ENCODE assay signal across 11 mouse cellular contexts in genomic region chr11:70657573-70657972, GRCm38 (mm10). TPM values are rescaled to one million over a fixed set of nuclear protein-coding genes. Genes with fewer than 3 reads are reported as not detected.
DNase-seq lines count a peak whose midpoint lies in the region; ATAC-seq and TF ChIP-seq lines count a peak whose summit lies in the region.
"Had no signal": no experiment of that assay in that cellular context is flagged by ENCODE, and none has a peak within 500 bp of the region (broad histone marks: within the 10 kb centered on the region; RNA-seq: fewer than 3 reads in every experiment).

No protein-coding gene starts in this region.

- peak overlapping the region; percentile 78 for H3K4me3 ChIP-seq in heart, embryonic 12.5 days
- 0 out of 2 replicates have a peak overlapping the region, but pooled peaks have one; percentile 4 for H3K4me3 ChIP-seq in midbrain, embryonic 10.5 days
- H3K4me3 ChIP-seq in midbrain, postnatal 0 days (ENCODE audit: low read depth, low read length), result no peak overlapping the region
- no peak overlapping the region for H3K4me3 ChIP-seq in embryonic facial prominence, embryonic 13.5 days
- H3K4me3 ChIP-seq in limb, embryonic 13.5 days, result peak overlapping the region; percentile 100; the same call in 1 of the 2 replicates
- no peak overlapping the region for H3K4me3 ChIP-seq in left cerebral cortex, adult 2 months
- H3K4me3 ChIP-seq: hindbrain, embryonic 15.5 days; liver, embryonic 15.5 days; midbrain, embryonic 12.5 days had no signal

- TF ChIP-seq CTCF in midbrain, postnatal 0 days (IDR thresholded peaks at IDR 0.05), result no peak
- no peak for TF ChIP-seq CTCF in left cerebral cortex, adult 2 months (IDR thresholded peaks at IDR 0.05)

- intact Hi-C loops in left cerebral cortex, adult 2 months (cut with DNase I), result loop anchor here (10.0 kb wide), 1 partner anchor 423 kb away; the partner anchor contains the start of genes 0610010K14Rik, Gm21988 and Rnasek

- H3K36me3 ChIP-seq in heart, embryonic 12.5 days, result peaks cover 37% of the 10 kb centered on the region
- peaks cover 40% of the 10 kb centered on the region for H3K36me3 ChIP-seq in midbrain, embryonic 10.5 days
- H3K36me3 ChIP-seq in midbrain, postnatal 0 days (ENCODE audit: insufficient read depth, low read length), result peaks cover 8% of the 10 kb centered on the region
- peaks cover 24% of the 10 kb centered on the region for H3K36me3 ChIP-seq in embryonic facial prominence, embryonic 13.5 days
- H3K36me3 ChIP-seq in limb, embryonic 13.5 days, result peaks cover 28% of the 10 kb centered on the region

- peak overlapping the region; percentile 94 for H3K9ac ChIP-seq in heart, embryonic 12.5 days
- H3K9ac ChIP-seq in midbrain, postnatal 0 days (replicated peaks; ENCODE audit: low read length, poor library complexity, severe bottlenecking), result no peak overlapping the region
- peak overlapping the region; percentile 100; the same call in 1 of the 2 replicates for H3K9ac ChIP-seq in embryonic facial prominence, embryonic 13.5 days
- peak overlapping the region; percentile 53; the same call in 1 of the 2 replicates for H3K9ac ChIP-seq in limb, embryonic 13.5 days
- H3K9ac ChIP-seq: hindbrain, embryonic 15.5 days; liver, embryonic 15.5 days had no signal

- no peaks in the 10 kb centered on the region for H3K9me3 ChIP-seq in heart, embryonic 12.5 days (replicated peaks)
- H3K9me3 ChIP-seq in midbrain, embryonic 10.5 days (replicated peaks), result no peaks in the 10 kb centered on the region
- H3K9me3 ChIP-seq in midbrain, postnatal 0 days (ENCODE audit: low read length), result no peaks in the 10 kb centered on the region
- H3K9me3 ChIP-seq in embryonic facial prominence, embryonic 13.5 days, result no peaks in the 10 kb centered on the region
- no peaks in the 10 kb centered on the region for H3K9me3 ChIP-seq in limb, embryonic 13.5 days
- H3K9me3 ChIP-seq: hindbrain, embryonic 15.5 days; liver, embryonic 15.5 days; midbrain, embryonic 12.5 days had no signal

- WGBS in heart, embryonic 12.5 days, result 36% methylated on average over 6 of the region's 6 CpGs
- 63% methylated on average over 6 of the region's 6 CpGs for WGBS in midbrain, embryonic 10.5 days
- WGBS in midbrain, postnatal 0 days, result 53% methylated on average over 6 of the region's 6 CpGs
- WGBS in embryonic facial prominence, embryonic 13.5 days, result 44% methylated on average over 6 of the region's 6 CpGs
- 41% methylated on average over 6 of the region's 6 CpGs for WGBS in limb, embryonic 13.5 days

- no peak for ATAC-seq in heart, embryonic 12.5 days (ENCODE audit: insufficient number of reproducible peaks, low FRiP score)
- ATAC-seq in midbrain, postnatal 0 days (ENCODE audit: low FRiP score), result no peak
- ATAC-seq in embryonic facial prominence, embryonic 13.5 days (ENCODE audit: insufficient number of reproducible peaks, insufficient read depth, low FRiP score, low TSS enrichment, low read depth), result no peak
- no peak for ATAC-seq in limb, embryonic 13.5 days (ENCODE audit: low FRiP score, low read depth)

- DNase-seq in heart, adult 8-10 months (ENCODE audit: low spot score), result no peak
- no peak for DNase-seq in midbrain, embryonic 10.5 days (ENCODE audit: low spot score)
- DNase-seq in midbrain, postnatal 0 days (ENCODE audit: low spot score), result no peak
- no peak for DNase-seq in left cerebral cortex, adult 2 months (ENCODE audit: extremely low spot score in 1 of 2, low spot score in 2 of 2)
- no peak for DNase-seq in frontal cortex, adult 2 months (ENCODE audit: extremely low spot score in 1 of 2, low spot score in 1 of 2)

- H3K27ac ChIP-seq in heart, embryonic 12.5 days (ENCODE audit: poor library complexity, severe bottlenecking), result peak overlapping the region; percentile 96
- H3K27ac ChIP-seq in midbrain, embryonic 10.5 days (replicated peaks), result peak overlapping the region; percentile 99
- no peak overlapping the region for H3K27ac ChIP-seq in midbrain, postnatal 0 days (ENCODE audit: low read depth, low read length)
- peak overlapping the region; percentile 97 for H3K27ac ChIP-seq in embryonic facial prominence, embryonic 13.5 days
- H3K27ac ChIP-seq in limb, embryonic 13.5 days, result peak overlapping the region; percentile 98
- H3K27ac ChIP-seq in left cerebral cortex, adult 2 months, result no peak overlapping the region
- H3K27ac ChIP-seq: hindbrain, embryonic 15.5 days; liver, embryonic 15.5 days had no signal

- no peaks in the 10 kb centered on the region for H3K27me3 ChIP-seq in heart, embryonic 12.5 days (replicated peaks)
- no peaks in the 10 kb centered on the region for H3K27me3 ChIP-seq in midbrain, embryonic 10.5 days (ENCODE audit: low read depth, poor library complexity, severe bottlenecking)
- H3K27me3 ChIP-seq in midbrain, postnatal 0 days (ENCODE audit: insufficient read depth, low read length), result no peaks in the 10 kb centered on the region
- no peaks in the 10 kb centered on the region for H3K27me3 ChIP-seq in embryonic facial prominence, embryonic 13.5 days
- H3K27me3 ChIP-seq in limb, embryonic 13.5 days, result no peaks in the 10 kb centered on the region
- H3K27me3 ChIP-seq: hindbrain, embryonic 15.5 days had no signal

- peak overlapping the region; percentile 82 for H3K4me2 ChIP-seq in heart, embryonic 12.5 days
- no peak overlapping the region for H3K4me2 ChIP-seq in midbrain, postnatal 0 days (ENCODE audit: low read depth, low read length, poor library complexity, severe bottlenecking)
- peak overlapping the region; percentile 97; the same call in 1 of the 2 replicates for H3K4me2 ChIP-seq in embryonic facial prominence, embryonic 13.5 days
- peak overlapping the region; percentile 97 for H3K4me2 ChIP-seq in limb, embryonic 13.5 days (replicated peaks)

- peaks cover 49% of the 10 kb centered on the region for H3K4me1 ChIP-seq in heart, embryonic 12.5 days (replicated peaks)
- H3K4me1 ChIP-seq in midbrain, embryonic 10.5 days, result peaks cover 48% of the 10 kb centered on the region
- H3K4me1 ChIP-seq in midbrain, postnatal 0 days (ENCODE audit: insufficient read depth, low read length), result peaks cover 8% of the 10 kb centered on the region
- peaks cover 39% of the 10 kb centered on the region for H3K4me1 ChIP-seq in embryonic facial prominence, embryonic 13.5 days
- peaks cover 39% of the 10 kb centered on the region for H3K4me1 ChIP-seq in limb, embryonic 13.5 days

RNA-seq across cellular contexts. Expression of gene Eno3, which starts 0.6 kb away (rescaled TPM):
- 238 and 239 TPM in 2 replicates for polyA plus RNA-seq in heart, embryonic 12.5 days (2016; fragmentation: Nextera tagmentation; extraction: Ambion mirVana)
- total RNA-seq in heart, adult 8-10 months (2022), result 1,000 to 10,000 TPM; 1,693 to 1,917 (median 1,770) TPM
- 22.6 and 32.8 TPM in 2 replicates for polyA plus RNA-seq in midbrain, embryonic 10.5 days (2016; fragmentation: Nextera tagmentation; extraction: Ambion mirVana)
- total RNA-seq in midbrain, postnatal 0 days (2014; rRNA removed), result 7.2 and 9.9 TPM in 2 replicates
- polyA plus RNA-seq in midbrain, postnatal 0 days (2015; fragmentation: Nextera tagmentation; extraction: Ambion mirVana), result 5.8 and 7.6 TPM in 2 replicates
- 18.3 and 19.7 TPM in 2 replicates for polyA plus RNA-seq in embryonic facial prominence, embryonic 13.5 days (2015; fragmentation: Nextera tagmentation; extraction: Ambion mirVana)
- 52.3 and 57.1 TPM in 2 replicates for polyA plus RNA-seq in limb, embryonic 13.5 days (2015; fragmentation: Nextera tagmentation; extraction: Ambion mirVana)
- total RNA-seq in left cerebral cortex, adult 2 months (2021), result 10 to 100 TPM in 1 of 2 experiments, 1 to 10 TPM in 1; 9.8 to 10.6 TPM
- 23.9 and 28.4 TPM in 2 replicates for polyA plus RNA-seq in frontal cortex, adult 2 months (2012; rRNA removed)

RNA-seq across cellular contexts. Expression of gene Pfn1, which starts 3.1 kb away (rescaled TPM):
- polyA plus RNA-seq in heart, embryonic 12.5 days (2016; fragmentation: Nextera tagmentation; extraction: Ambion mirVana), result 1,661 and 1,678 TPM in 2 replicates
- total RNA-seq in heart, adult 8-10 months (2022), result 100 to 1,000 TPM; 243 to 295 (median 274) TPM
- polyA plus RNA-seq in midbrain, embryonic 10.5 days (2016; fragmentation: Nextera tagmentation; extraction: Ambion mirVana), result 1,553 and 1,733 TPM in 2 replicates
- total RNA-seq in midbrain, postnatal 0 days (2014; rRNA removed), result 438 and 486 TPM in 2 replicates
- polyA plus RNA-seq in midbrain, postnatal 0 days (2015; fragmentation: Nextera tagmentation; extraction: Ambion mirVana), result 600 and 608 TPM in 2 replicates
- polyA plus RNA-seq in embryonic facial prominence, embryonic 13.5 days (2015; fragmentation: Nextera tagmentation; extraction: Ambion mirVana), result 1,478 and 1,672 TPM in 2 replicates
- 1,638 and 1,674 TPM in 2 replicates for polyA plus RNA-seq in limb, embryonic 13.5 days (2015; fragmentation: Nextera tagmentation; extraction: Ambion mirVana)
- total RNA-seq in left cerebral cortex, adult 2 months (2021), result 100 to 1,000 TPM; 207 to 224 TPM
- polyA plus RNA-seq in frontal cortex, adult 2 months (2012; rRNA removed), result 273 and 299 TPM in 2 replicates

RNA-seq across cellular contexts. Expression of gene Slc25a11, which starts 10.3 kb away (rescaled TPM):
- 227 and 229 TPM in 2 replicates for polyA plus RNA-seq in heart, embryonic 12.5 days (2016; fragmentation: Nextera tagmentation; extraction: Ambion mirVana)
- total RNA-seq in heart, adult 8-10 months (2022), result 100 to 1,000 TPM; 640 to 724 (median 656) TPM
- 142 and 149 TPM in 2 replicates for polyA plus RNA-seq in midbrain, embryonic 10.5 days (2016; fragmentation: Nextera tagmentation; extraction: Ambion mirVana)
- total RNA-seq in midbrain, postnatal 0 days (2014; rRNA removed), result 140 and 159 TPM in 2 replicates
- 160 and 176 TPM in 2 replicates for polyA plus RNA-seq in midbrain, postnatal 0 days (2015; fragmentation: Nextera tagmentation; extraction: Ambion mirVana)
- 167 and 170 TPM in 2 replicates for polyA plus RNA-seq in embryonic facial prominence, embryonic 13.5 days (2015; fragmentation: Nextera tagmentation; extraction: Ambion mirVana)
- 165 and 173 TPM in 2 replicates for polyA plus RNA-seq in limb, embryonic 13.5 days (2015; fragmentation: Nextera tagmentation; extraction: Ambion mirVana)
- total RNA-seq in left cerebral cortex, adult 2 months (2021), result 100 to 1,000 TPM; 107 to 117 TPM
- polyA plus RNA-seq in frontal cortex, adult 2 months (2012; rRNA removed), result 132 and 138 TPM in 2 replicates

RNA-seq across cellular contexts. Expression of gene Rnf167, which starts 10.5 kb away (rescaled TPM):
- polyA plus RNA-seq in heart, embryonic 12.5 days (2016; fragmentation: Nextera tagmentation; extraction: Ambion mirVana), result 67.4 and 70.1 TPM in 2 replicates
- total RNA-seq in heart, adult 8-10 months (2022), result 10 to 100 TPM; 53.0 to 67.3 (median 58.7) TPM
- polyA plus RNA-seq in midbrain, embryonic 10.5 days (2016; fragmentation: Nextera tagmentation; extraction: Ambion mirVana), result 85.6 and 96.3 TPM in 2 replicates
- total RNA-seq in midbrain, postnatal 0 days (2014; rRNA removed), result 69.1 and 74.4 TPM in 2 replicates
- polyA plus RNA-seq in midbrain, postnatal 0 days (2015; fragmentation: Nextera tagmentation; extraction: Ambion mirVana), result 95.8 and 97.2 TPM in 2 replicates
- 131 and 135 TPM in 2 replicates for polyA plus RNA-seq in embryonic facial prominence, embryonic 13.5 days (2015; fragmentation: Nextera tagmentation; extraction: Ambion mirVana)
- 120 and 129 TPM in 2 replicates for polyA plus RNA-seq in limb, embryonic 13.5 days (2015; fragmentation: Nextera tagmentation; extraction: Ambion mirVana)
- 10 to 100 TPM; 81.7 to 86.9 TPM for total RNA-seq in left cerebral cortex, adult 2 months (2021)
- polyA plus RNA-seq in frontal cortex, adult 2 months (2012; rRNA removed), result 119 and 125 TPM in 2 replicates

RNA-seq across cellular contexts. Expression of gene Spag7, which starts 11.6 kb away (rescaled TPM):
- polyA plus RNA-seq in heart, embryonic 12.5 days (2016; fragmentation: Nextera tagmentation; extraction: Ambion mirVana), result 164 and 170 TPM in 2 replicates
- 100 to 1,000 TPM in 1 of 4 experiments, 10 to 100 TPM in 3; 89.6 to 119 (median 95.7) TPM for total RNA-seq in heart, adult 8-10 months (2022)
- 186 TPM in 2 replicates for polyA plus RNA-seq in midbrain, embryonic 10.5 days (2016; fragmentation: Nextera tagmentation; extraction: Ambion mirVana)
- 41.9 and 45.3 TPM in 2 replicates for total RNA-seq in midbrain, postnatal 0 days (2014; rRNA removed)
- polyA plus RNA-seq in midbrain, postnatal 0 days (2015; fragmentation: Nextera tagmentation; extraction: Ambion mirVana), result 125 and 131 TPM in 2 replicates
- polyA plus RNA-seq in embryonic facial prominence, embryonic 13.5 days (2015; fragmentation: Nextera tagmentation; extraction: Ambion mirVana), result 159 and 163 TPM in 2 replicates
- 159 and 165 TPM in 2 replicates for polyA plus RNA-seq in limb, embryonic 13.5 days (2015; fragmentation: Nextera tagmentation; extraction: Ambion mirVana)
- 10 to 100 TPM; 52.2 to 56.7 TPM for total RNA-seq in left cerebral cortex, adult 2 months (2021)
- 93.4 and 104 TPM in 2 replicates for polyA plus RNA-seq in frontal cortex, adult 2 months (2012; rRNA removed)

Comparison
In these comparisons a context has a peak if more than half of its experiments do, and no peak if none do; other contexts are left out.
1. H3K27ac ChIP-seq: peak in heart, embryonic 12.5 days (single experiment), midbrain, embryonic 10.5 days (single experiment), embryonic facial prominence, embryonic 13.5 days (single experiment) and limb, embryonic 13.5 days (single experiment); none in midbrain, postnatal 0 days (single experiment) and left cerebral cortex, adult 2 months (single experiment).
2. H3K4me3 ChIP-seq: peak in heart, embryonic 12.5 days (single experiment), midbrain, embryonic 10.5 days (single experiment) and limb, embryonic 13.5 days (single experiment); none in midbrain, postnatal 0 days (single experiment), embryonic facial prominence, embryonic 13.5 days (single experiment) and left cerebral cortex, adult 2 months (single experiment).